Mouse (Mus musculus): ENCODE measurements at regions not wholly inside any gene's neighbourhood (a gene's known extent, or its start where the extent isn't known, plus 50 kb on each side); places are given as distances from the start of the nearest gene placed in this dataset.

- H3K9ac ChIP-seq = no peak overlapping the region
- H3K27ac ChIP-seq = no peak overlapping the region
- H3K27me3 ChIP-seq (ENCODE audit: control insufficient read depth, insufficient read depth, low read length) = no peaks in the 10 kb centered on the region
- DNase-seq (ENCODE audit: low spot score) (no peak), ATAC-seq (ENCODE audit: low FRiP score) (no peak)
- no peak overlapping the region for H3K4me2 ChIP-seq (replicated peaks)
- H3K4me1 ChIP-seq (replicated peaks; ENCODE audit: control insufficient read depth, insufficient read depth, low read length) = no peaks in the 10 kb centered on the region
- 84% methylated on average over 2 of the region's 2 CpGs for WGBS
- H3K36me3 ChIP-seq (replicated peaks; ENCODE audit: control insufficient read depth, insufficient read depth) = no peaks in the 10 kb centered on the region
- no peaks in the 10 kb centered on the region for H3K9me3 ChIP-seq (ENCODE audit: control insufficient read depth, low read length)
- no peak overlapping the region for H3K4me3 ChIP-seq (replicated peaks; ENCODE audit: low read length)
Observed at GRCm38 (mm10) chr1:122095726-122096125, 527.9 kb upstream of the Ddx18 start.

- no peaks in the 10 kb centered on the region for H3K36me3 ChIP-seq (replicated peaks; ENCODE audit: control insufficient read depth, insufficient read depth)
- no peaks in the 10 kb centered on the region for H3K4me1 ChIP-seq (replicated peaks; ENCODE audit: control insufficient read depth, insufficient read depth, low read length)
- H3K9me3 ChIP-seq (ENCODE audit: control insufficient read depth, low read length) = no peaks in the 10 kb centered on the region
- no peak overlapping the region for H3K27ac ChIP-seq
- H3K4me2 ChIP-seq (replicated peaks) = no peak overlapping the region
- 69% methylated on average over 5 of the region's 5 CpGs for WGBS
- no peak overlapping the region for H3K9ac ChIP-seq
- ATAC-seq (ENCODE audit: low FRiP score) = no peak
- H3K27me3 ChIP-seq (ENCODE audit: control insufficient read depth, insufficient read depth, low read length) = no peaks in the 10 kb centered on the region
- DNase-seq (ENCODE audit: low spot score) = no peak
- H3K4me3 ChIP-seq (replicated peaks; ENCODE audit: low read length) = no peak overlapping the region
Observed at GRCm38 (mm10) chr1:122082481-122082880, 514.7 kb upstream of the Ddx18 start.

- Histone ChIP-seq H3K4me2 (replicated peaks) (no peak overlapping the region), H3K27ac (no peak overlapping the region), H3K27me3 (ENCODE audit: control insufficient read depth, insufficient read depth, low read length) (no peaks in the 10 kb centered on the region), H3K4me1 (replicated peaks; ENCODE audit: control insufficient read depth, insufficient read depth, low read length) (no peaks in the 10 kb centered on the region), H3K36me3 (replicated peaks; ENCODE audit: control insufficient read depth, insufficient read depth) (no peaks in the 10 kb centered on the region), H3K4me3 (replicated peaks; ENCODE audit: low read length) (no peak overlapping the region), H3K9me3 (ENCODE audit: control insufficient read depth, low read length) (no peaks in the 10 kb centered on the region), H3K9ac (no peak overlapping the region)
- WGBS = 77% methylated on average over 5 of the region's 5 CpGs
- DNase-seq (ENCODE audit: low spot score) (no peak), ATAC-seq (ENCODE audit: low FRiP score) (no peak)
Observed at GRCm38 (mm10) chr1:122076085-122076484, 508.3 kb upstream of the Ddx18 start.

GRCm38 (mm10) chr1:122055146-122055545 is 487.4 kb upstream of the Ddx18 start:
- H3K4me1 ChIP-seq (replicated peaks; ENCODE audit: control insufficient read depth, insufficient read depth, low read length) = no peaks in the 10 kb centered on the region
- no peak overlapping the region for H3K27ac ChIP-seq
- no peaks in the 10 kb centered on the region for H3K27me3 ChIP-seq (ENCODE audit: control insufficient read depth, insufficient read depth, low read length)
- no peaks in the 10 kb centered on the region for H3K9me3 ChIP-seq (ENCODE audit: control insufficient read depth, low read length)
- 82% methylated on average over 1 of the region's 1 CpGs for WGBS
- DNase-seq (ENCODE audit: low spot score) = no peak
- H3K36me3 ChIP-seq (replicated peaks; ENCODE audit: control insufficient read depth, insufficient read depth) = no peaks in the 10 kb centered on the region
- no peak overlapping the region for H3K9ac ChIP-seq
- ATAC-seq (ENCODE audit: low FRiP score) = no peak
- no peak overlapping the region for H3K4me3 ChIP-seq (replicated peaks; ENCODE audit: low read length)
- no peak overlapping the region for H3K4me2 ChIP-seq (replicated peaks)

GRCm38 (mm10) chr1:122048112-122048725 is 480.4 kb upstream of the Ddx18 start:
- DNase-seq (ENCODE audit: low spot score) (no peak), ATAC-seq (ENCODE audit: low FRiP score) (no peak)
- Histone ChIP-seq H3K4me2 (replicated peaks) (no peak overlapping the region), H3K9ac (no peak overlapping the region), H3K27ac (no peak overlapping the region), H3K4me3 (replicated peaks; ENCODE audit: low read length) (no peak overlapping the region), H3K9me3 (ENCODE audit: control insufficient read depth, low read length) (no peaks in the 10 kb centered on the region), H3K36me3 (replicated peaks; ENCODE audit: control insufficient read depth, insufficient read depth) (no peaks in the 10 kb centered on the region), H3K4me1 (replicated peaks; ENCODE audit: control insufficient read depth, insufficient read depth, low read length) (no peaks in the 10 kb centered on the region), H3K27me3 (ENCODE audit: control insufficient read depth, insufficient read depth, low read length) (no peaks in the 10 kb centered on the region)
- 70% methylated on average over 2 of the region's 2 CpGs for WGBS

- Histone ChIP-seq H3K36me3 (replicated peaks; ENCODE audit: control insufficient read depth, insufficient read depth) (no peaks in the 10 kb centered on the region), H3K9me3 (ENCODE audit: control insufficient read depth, low read length) (no peaks in the 10 kb centered on the region), H3K9ac (no peak overlapping the region), H3K27ac (no peak overlapping the region), H3K4me2 (replicated peaks) (no peak overlapping the region), H3K4me3 (replicated peaks; ENCODE audit: low read length) (no peak overlapping the region), H3K27me3 (ENCODE audit: control insufficient read depth, insufficient read depth, low read length) (no peaks in the 10 kb centered on the region), H3K4me1 (replicated peaks; ENCODE audit: control insufficient read depth, insufficient read depth, low read length) (no peaks in the 10 kb centered on the region)
- WGBS = 81% methylated on average over 1 of the region's 1 CpGs
- no peak for DNase-seq (ENCODE audit: low spot score)
- ATAC-seq (ENCODE audit: low FRiP score) = no peak
Observed at GRCm38 (mm10) chr1:122043896-122044295, 476.1 kb upstream of the Ddx18 start.

DNA sequence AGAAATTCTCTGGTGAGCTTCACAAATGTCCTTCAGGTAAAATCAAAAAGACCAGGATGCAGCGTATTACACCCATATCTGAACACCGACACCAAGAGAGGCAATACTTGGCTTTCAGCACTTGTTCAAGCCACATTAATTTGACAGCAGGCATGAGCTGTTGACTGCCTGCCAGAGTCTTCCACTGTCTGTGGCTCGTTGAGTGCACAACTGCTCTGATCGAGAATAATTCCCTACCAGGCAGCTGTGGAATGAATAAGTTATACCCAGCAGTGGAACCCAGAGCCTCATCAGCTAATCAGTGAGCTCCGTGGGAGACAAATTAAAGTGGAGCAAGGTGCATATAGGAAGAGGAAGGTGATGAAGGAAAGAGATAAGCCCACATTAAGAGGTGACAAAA is 475.3 kb upstream of the Ddx18 start:
- peak; percentile 43; the same call in 1 of the 2 replicates for ATAC-seq (ENCODE audit: low FRiP score)
- DNase-seq (ENCODE audit: low spot score) = no peak
- H3K9ac ChIP-seq = no peak overlapping the region
- H3K27me3 ChIP-seq (ENCODE audit: control insufficient read depth, insufficient read depth, low read length) = no peaks in the 10 kb centered on the region
- no peak overlapping the region for H3K4me3 ChIP-seq (replicated peaks; ENCODE audit: low read length)
- no peaks in the 10 kb centered on the region for H3K36me3 ChIP-seq (replicated peaks; ENCODE audit: control insufficient read depth, insufficient read depth)
- no peak overlapping the region for H3K27ac ChIP-seq
- H3K4me1 ChIP-seq (replicated peaks; ENCODE audit: control insufficient read depth, insufficient read depth, low read length) = no peaks in the 10 kb centered on the region
- H3K9me3 ChIP-seq (ENCODE audit: control insufficient read depth, low read length) = no peaks in the 10 kb centered on the region
- 67% methylated on average over 5 of the region's 5 CpGs for WGBS
- H3K4me2 ChIP-seq (replicated peaks) = no peak overlapping the region

- 0 out of 2 replicates have a peak, but pooled peaks cover 5% of the 10 kb centered on the region for H3K9me3 ChIP-seq (ENCODE audit: control insufficient read depth, low read length)
- no peaks in the 10 kb centered on the region for H3K36me3 ChIP-seq (replicated peaks; ENCODE audit: control insufficient read depth, insufficient read depth)
- 90% methylated on average over 2 of the region's 2 CpGs for WGBS
- ATAC-seq (ENCODE audit: low FRiP score) (no peak), DNase-seq (ENCODE audit: low spot score) (no peak)
- H3K4me2 ChIP-seq (replicated peaks) = no peak overlapping the region
- no peaks in the 10 kb centered on the region for H3K4me1 ChIP-seq (replicated peaks; ENCODE audit: control insufficient read depth, insufficient read depth, low read length)
- H3K27me3 ChIP-seq (ENCODE audit: control insufficient read depth, insufficient read depth, low read length) = no peaks in the 10 kb centered on the region
- no peak overlapping the region for H3K27ac ChIP-seq
- H3K4me3 ChIP-seq (replicated peaks; ENCODE audit: low read length) = no peak overlapping the region
- no peak overlapping the region for H3K9ac ChIP-seq
Observed at GRCm38 (mm10) chr1:122007749-122008148, 440.0 kb upstream of the Ddx18 start.

DNA sequence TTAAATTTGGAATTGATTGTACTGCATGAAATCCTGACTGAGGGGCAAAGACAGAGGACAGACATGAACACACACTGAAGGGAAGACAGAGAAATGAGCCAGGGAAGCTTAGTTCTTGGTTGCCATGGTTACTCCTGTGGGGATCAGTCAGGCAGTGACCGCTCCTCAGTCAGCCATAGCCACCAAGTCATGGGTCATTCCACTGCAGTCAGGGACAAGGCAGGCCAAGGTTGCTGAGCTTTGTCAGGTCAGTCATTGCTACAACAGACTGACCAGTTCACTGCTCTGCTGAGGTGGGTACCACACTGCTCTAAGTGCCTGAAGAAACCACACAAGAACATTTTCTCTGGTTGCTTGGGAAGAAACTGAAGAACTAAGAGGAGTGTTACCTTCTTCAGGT is 428.7 kb upstream of the Ddx18 start:
- DNase-seq (ENCODE audit: low spot score) (no peak), ATAC-seq (ENCODE audit: low FRiP score) (0 out of 2 replicates have a peak, but pooled peaks have one; percentile 31)
- 60% methylated on average over 1 of the region's 1 CpGs for WGBS

GRCm38 (mm10) chr1:121990653-121991052 is 422.9 kb upstream of the Ddx18 start:
- Histone ChIP-seq H3K27me3 (ENCODE audit: control insufficient read depth, insufficient read depth, low read length) (no peaks in the 10 kb centered on the region), H3K4me3 (replicated peaks; ENCODE audit: low read length) (no peak overlapping the region), H3K4me1 (replicated peaks; ENCODE audit: control insufficient read depth, insufficient read depth, low read length) (no peaks in the 10 kb centered on the region), H3K36me3 (replicated peaks; ENCODE audit: control insufficient read depth, insufficient read depth) (no peaks in the 10 kb centered on the region), H3K27ac (no peak overlapping the region), H3K9ac (no peak overlapping the region), H3K4me2 (replicated peaks) (no peak overlapping the region), H3K9me3 (ENCODE audit: control insufficient read depth, low read length) (no peaks in the 10 kb centered on the region)
- 88% methylated on average over 2 of the region's 2 CpGs for WGBS
- no peak for DNase-seq (ENCODE audit: low spot score)
- ATAC-seq (ENCODE audit: low FRiP score) = no peak

More for the DNA sequence above, 428.7 kb upstream of the Ddx18 start:
- no peaks in the 10 kb centered on the region for H3K9me3 ChIP-seq (ENCODE audit: control insufficient read depth, low read length)
- no peak overlapping the region for H3K9ac ChIP-seq
- H3K4me1 ChIP-seq (replicated peaks; ENCODE audit: control insufficient read depth, insufficient read depth, low read length) = no peaks in the 10 kb centered on the region
- no peaks in the 10 kb centered on the region for H3K27me3 ChIP-seq (ENCODE audit: control insufficient read depth, insufficient read depth, low read length)
- H3K4me2 ChIP-seq (replicated peaks) = no peak overlapping the region
- no peak overlapping the region for H3K27ac ChIP-seq
- no peaks in the 10 kb centered on the region for H3K36me3 ChIP-seq (replicated peaks; ENCODE audit: control insufficient read depth, insufficient read depth)
- no peak overlapping the region for H3K4me3 ChIP-seq (replicated peaks; ENCODE audit: low read length)
